Mouse (Mus musculus): ENCODE data around the gene Tmcc3. TPM values are rescaled to one million over a fixed set of nuclear protein-coding genes. Genes with fewer than 3 reads are reported as not detected.
A peak's percentile ranks its signal among the peaks of the same experiment; 100 is the strongest.

The Tmcc3 gene
- total and polyA plus RNA-seq, 3 experiments = 11.3 to 30.1 (median 23.1) TPM

- H3K79me2 ChIP-seq (replicated peaks; ENCODE audit: control insufficient read depth, extremely low read depth, insufficient read depth, poor library complexity, severe bottlenecking) = no peaks in the 10 kb centered on the region; the same call in 1 of the 2 replicates
- no peaks in the 10 kb centered on the region for H3K9me3 ChIP-seq (replicated peaks; ENCODE audit: low read length)
- peak overlapping the region; percentile 81 for H3K4me2 ChIP-seq (ENCODE audit: insufficient read depth, low read depth, poor library complexity, severe bottlenecking)
- dilution Hi-C loops (cut with MboI; ENCODE audit: extremely low pct_ligation_motif_present, extremely low pct_unique_long_range_greater_than_20kb, low sequenced_read_pairs) (no loop called here), in situ Hi-C loops (cut with MboI; ENCODE audit: low pct_ligation_motif_present, low pct_unique_long_range_greater_than_20kb, low sequenced_read_pairs) (no loop called here)
- peaks cover 48 to 86% of the 10 kb centered on the region in 2 experiments for H3K4me1 ChIP-seq (ENCODE audit: control insufficient read depth in 1 of 2, insufficient read depth in 2 of 2)
- TF ChIP-seq EP300 (IDR thresholded peaks at IDR 0.05; ENCODE audit: low read length) = peak; percentile 44; the same call in 1 of the 2 replicates
- peak; percentile 91 for TF ChIP-seq MEF2A (IDR thresholded peaks at IDR 0.05; ENCODE audit: borderline replicate concordance, low read depth, low read length)
- no peak for TF ChIP-seq POLR2A (IDR thresholded peaks at IDR 0.05; ENCODE audit: low read depth, low read length)
- 0 out of 2 replicates have a peak, but pooled peaks have one; percentile 50 for TF ChIP-seq MYC (IDR thresholded peaks at IDR 0.05; ENCODE audit: low read depth, low read length)
- TF ChIP-seq JUND (conservative IDR thresholded peaks at IDR 0.05; ENCODE audit: low read depth, low read length) = 0 out of 2 replicates have a peak, but pooled peaks have one; percentile 38
- peak; percentile 10; the same call in 1 of the 2 replicates for TF ChIP-seq ZNF384 (IDR thresholded peaks at IDR 0.05; ENCODE audit: low read depth, low read length)
- TF ChIP-seq SIN3A (IDR thresholded peaks at IDR 0.05; ENCODE audit: low read length) = peak; percentile 72
- TF ChIP-seq MAFK (IDR thresholded peaks at IDR 0.05; ENCODE audit: insufficient replicate concordance, low read length) = 0 out of 2 replicates have a peak, but pooled peaks have one; percentile 43
- no peak for TF ChIP-seq KAT2A (IDR thresholded peaks at IDR 0.05; ENCODE audit: insufficient replicate concordance, low read length)
- peak; percentile 94 for TF ChIP-seq ETS1 (conservative IDR thresholded peaks at IDR 0.05; ENCODE audit: low read depth, low read length)
- peak; percentile 99 for TF ChIP-seq BHLHE40 (IDR thresholded peaks at IDR 0.05; ENCODE audit: low read depth, low read length)
- peak; percentile 54; the same call in 1 of the 2 replicates for TF ChIP-seq CHD2 (IDR thresholded peaks at IDR 0.05; ENCODE audit: low read length)
- peak; percentile 76; the same call in 1 of the 2 replicates for TF ChIP-seq MXI1 (IDR thresholded peaks at IDR 0.05; ENCODE audit: low read depth, low read length)
- TF ChIP-seq IRF4 (IDR thresholded peaks at IDR 0.05; ENCODE audit: low read depth, low read length) = peak; percentile 84
- TF ChIP-seq TCF12 (IDR thresholded peaks at IDR 0.05; ENCODE audit: low read depth, low read length) = peak; percentile 49; the same call in 1 of the 2 replicates
- TF ChIP-seq JUN (IDR thresholded peaks at IDR 0.05; ENCODE audit: insufficient read depth, low read depth, low read length) = 0 out of 2 replicates have a peak, but pooled peaks have one; percentile 23
- no peak for TF ChIP-seq USF2 (conservative IDR thresholded peaks at IDR 0.05; ENCODE audit: low read depth, low read length)
- TF ChIP-seq MAZ (IDR thresholded peaks at IDR 0.05; ENCODE audit: low read depth, low read length) = no peak
- peak; percentile 27; the same call in 1 of the 2 replicates for TF ChIP-seq MAX (IDR thresholded peaks at IDR 0.05; ENCODE audit: low read length)
- no peak for TF ChIP-seq CTCF (conservative IDR thresholded peaks at IDR 0.05 in 1 of 2, IDR thresholded peaks at IDR 0.05 in 1 of 2; ENCODE audit: low read depth in 2 of 2, low read length in 2 of 2)
- peak; percentile 77; the same call in 1 of the 2 replicates for TF ChIP-seq RCOR1 (conservative IDR thresholded peaks at IDR 0.05; ENCODE audit: low read depth, low read length)
- peak overlapping the region; percentile 70 for H3K27ac ChIP-seq (ENCODE audit: insufficient read depth, low read depth)
- H3K4me3 ChIP-seq (replicated peaks in 1 of 3; ENCODE audit: low read depth in 2 of 3, low read length in 2 of 3, poor library complexity in 1 of 3) = peak overlapping the region in 1 of 3 experiments; percentile 10
- peaks cover 6 to 21% of the 10 kb centered on the region in 2 experiments for H3K36me3 ChIP-seq (replicated peaks in 1 of 2; ENCODE audit: control insufficient read depth in 1 of 2, insufficient read depth in 1 of 2, low read length in 1 of 2)
- peak overlapping the region; percentile 59; the same call in 1 of the 2 replicates for H3K9ac ChIP-seq (ENCODE audit: insufficient read depth, low read depth)
- peak; percentile 42 for DNase-seq (ENCODE audit: extremely low read depth)
- H3K27me3 ChIP-seq (replicated peaks) = no peaks in the 10 kb centered on the region
Measured at GRCm38 (mm10) chr10:94525784-94526183, 214.0 kb downstream of the Tmcc3 start.
